Comparison of ENCODE assay signal across 23 mouse cellular contexts in the genomic region with DNA sequence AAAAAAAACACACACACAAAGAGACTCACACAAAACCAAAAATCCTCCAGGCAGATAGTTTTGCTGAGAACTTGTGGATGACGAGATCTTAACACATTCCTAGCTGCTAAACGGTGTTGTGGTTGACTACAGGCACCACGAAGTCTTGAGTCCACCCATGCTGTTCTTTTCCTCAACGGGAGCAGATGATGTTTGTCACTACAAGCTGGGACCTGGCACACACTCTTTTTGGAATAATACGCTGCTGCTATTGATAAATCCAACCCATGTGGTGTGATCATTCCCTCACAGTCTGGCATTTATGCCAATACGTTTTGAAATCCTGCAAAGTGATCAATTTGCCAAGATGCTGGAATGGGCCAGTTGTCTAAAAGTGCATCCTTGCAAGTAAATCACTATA.
DNase-seq lines count a peak whose midpoint lies in the region; ATAC-seq lines count a peak whose summit lies in the region.
"Had no signal": no experiment of that assay in that cellular context is flagged by ENCODE, and none has a peak within 500 bp of the region (broad histone marks: within the 10 kb centered on the region; RNA-seq: fewer than 3 reads in every experiment).

No protein-coding gene starts in this region.

- intact Hi-C loops in heart, postnatal 14 days (cut with DNase I), result no loop called here

- H3K27me3 ChIP-seq in neural tube, embryonic 15.5 days (replicated peaks), result no peaks in the 10 kb centered on the region
- H3K27me3 ChIP-seq: heart, embryonic 13.5 days; hindbrain, embryonic 12.5 days; kidney, embryonic 15.5 days; limb, embryonic 12.5 days; liver, embryonic 12.5 days; megakaryocyte, embryonic 14.5 days; midbrain, embryonic 13.5 days had no signal

- H3K4me3 ChIP-seq in neural tube, embryonic 15.5 days (replicated peaks), result no peak overlapping the region
- H3K4me3 ChIP-seq: heart, adult 2 months; heart, embryonic 13.5 days; hindbrain, embryonic 12.5 days; kidney, embryonic 15.5 days; limb, embryonic 12.5 days; liver, embryonic 12.5 days; megakaryocyte, embryonic 14.5 days; midbrain, embryonic 13.5 days had no signal

- no peaks in the 10 kb centered on the region for H3K36me3 ChIP-seq in neural tube, embryonic 15.5 days
- H3K36me3 ChIP-seq: heart, embryonic 13.5 days; hindbrain, embryonic 12.5 days; kidney, embryonic 15.5 days; limb, embryonic 12.5 days; liver, embryonic 12.5 days; midbrain, embryonic 13.5 days had no signal

- 88% methylated on average over 6 of the region's 6 CpGs for WGBS in neural tube, embryonic 15.5 days

- no peak overlapping the region for H3K4me2 ChIP-seq in neural tube, embryonic 15.5 days
- H3K4me2 ChIP-seq: heart, embryonic 13.5 days; hindbrain, embryonic 12.5 days; kidney, embryonic 15.5 days; limb, embryonic 12.5 days; liver, embryonic 12.5 days; midbrain, embryonic 13.5 days had no signal

- DNase-seq in heart, adult 11 months, result peak; percentile 35
- no peak for DNase-seq in heart, postnatal 14 days
- peak; percentile 73 for DNase-seq in layer of hippocampus, adult 11-12 months (ENCODE audit: low spot score)
- DNase-seq in layer of hippocampus, adult 9-10 months (ENCODE audit: low spot score), result peak; percentile 76
- no peak for DNase-seq in kidney, adult 11 months
- DNase-seq: adrenal gland, adult 2 months; cerebellum, adult 8-10 months; gastrocnemius, postnatal 10 days; heart, adult 2 months; lung, adult 18-20 months; lung, postnatal 14 days; right cerebral cortex, postnatal 25 days; thymus, postnatal 25 days had no signal

- ATAC-seq in granulocyte monocyte progenitor cell, adult 5-6 weeks (replicated peaks; ENCODE audit: poor library complexity, severe bottlenecking), result no peak
- no peak for ATAC-seq in neural tube, embryonic 15.5 days (ENCODE audit: low FRiP score)
- ATAC-seq: intestine, postnatal 0 days; liver, embryonic 12.5 days; midbrain, embryonic 13.5 days had no signal

- H3K27ac ChIP-seq in neural tube, embryonic 15.5 days (replicated peaks), result no peak overlapping the region
- H3K27ac ChIP-seq: heart, adult 2 months; heart, embryonic 13.5 days; hindbrain, embryonic 12.5 days; kidney, embryonic 15.5 days; limb, embryonic 12.5 days; liver, embryonic 12.5 days; midbrain, embryonic 13.5 days had no signal

- H3K9ac ChIP-seq in neural tube, embryonic 15.5 days (replicated peaks), result no peak overlapping the region
- H3K9ac ChIP-seq: heart, embryonic 13.5 days; hindbrain, embryonic 12.5 days; kidney, embryonic 15.5 days; limb, embryonic 12.5 days; liver, embryonic 12.5 days; midbrain, embryonic 13.5 days had no signal

- no peaks in the 10 kb centered on the region for H3K4me1 ChIP-seq in neural tube, embryonic 15.5 days
- H3K4me1 ChIP-seq: heart, embryonic 13.5 days; hindbrain, embryonic 12.5 days; kidney, embryonic 15.5 days; limb, embryonic 12.5 days; liver, embryonic 12.5 days; megakaryocyte, embryonic 14.5 days; midbrain, embryonic 13.5 days had no signal

- H3K9me3 ChIP-seq in neural tube, embryonic 15.5 days (replicated peaks), result no peaks in the 10 kb centered on the region
- H3K9me3 ChIP-seq: heart, embryonic 13.5 days; hindbrain, embryonic 12.5 days; kidney, embryonic 15.5 days; limb, embryonic 12.5 days; midbrain, embryonic 13.5 days had no signal

Comparison
In these comparisons a context has a peak if more than half of its experiments do, and no peak if none do; other contexts are left out.
1. DNase-seq: peak in heart, adult 11 months (single experiment), layer of hippocampus, adult 11-12 months (single experiment) and layer of hippocampus, adult 9-10 months (single experiment); none in heart, postnatal 14 days (0 of 2) and kidney, adult 11 months (single experiment).